Mouse (Mus musculus): ENCODE results near the gene Mtmr4. TPM values are rescaled to one million over a fixed set of nuclear protein-coding genes. Genes with fewer than 3 reads are reported as not detected.
A peak's percentile ranks its signal among the peaks of the same experiment; 100 is the strongest.

Mtmr4 gene
- polyA plus RNA-seq, 1 experiment from 2014 or later, result 25.7 TPM

DNA sequence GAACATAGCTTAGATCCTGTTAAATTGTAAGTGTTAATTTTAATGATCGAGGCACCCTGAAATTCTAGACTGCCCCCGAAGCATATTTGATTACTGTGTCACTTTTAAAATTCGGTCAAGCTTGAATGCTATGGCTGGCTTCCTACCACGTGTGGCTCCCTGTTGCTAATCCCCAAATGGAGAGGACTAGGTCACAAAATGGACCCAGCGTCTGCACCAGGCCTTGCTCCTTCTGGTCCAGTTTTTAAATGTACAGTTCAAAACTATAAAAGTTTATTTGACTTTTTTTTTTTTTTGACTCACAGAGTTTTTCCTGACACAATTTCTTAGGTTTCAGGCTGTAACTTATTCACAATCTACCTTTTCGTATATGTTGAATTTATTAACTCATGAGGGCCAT, 73.3 kb downstream of the Mtmr4 start:
- H3K9me3 ChIP-seq (replicated peaks), result no peaks in the 10 kb centered on the region
- no peak overlapping the region for H3K27ac ChIP-seq (replicated peaks)
- H3K9ac ChIP-seq, result no peak overlapping the region
- H3K4me3 ChIP-seq (replicated peaks), result peak overlapping the region; percentile 21
- WGBS, result 56% methylated on average over 6 of the region's 6 CpGs
- H3K27me3 ChIP-seq, result no peaks in the 10 kb centered on the region; the same call in 1 of the 2 replicates
- no peaks in the 10 kb centered on the region for H3K4me1 ChIP-seq
- peak overlapping the region; percentile 13; the same call in 1 of the 2 replicates for H3K4me2 ChIP-seq (replicated peaks)
- ATAC-seq (ENCODE audit: insufficient number of reproducible peaks, low FRiP score, low TSS enrichment, low read depth), result no peak
- H3K36me3 ChIP-seq, result no peaks in the 10 kb centered on the region

DNA sequence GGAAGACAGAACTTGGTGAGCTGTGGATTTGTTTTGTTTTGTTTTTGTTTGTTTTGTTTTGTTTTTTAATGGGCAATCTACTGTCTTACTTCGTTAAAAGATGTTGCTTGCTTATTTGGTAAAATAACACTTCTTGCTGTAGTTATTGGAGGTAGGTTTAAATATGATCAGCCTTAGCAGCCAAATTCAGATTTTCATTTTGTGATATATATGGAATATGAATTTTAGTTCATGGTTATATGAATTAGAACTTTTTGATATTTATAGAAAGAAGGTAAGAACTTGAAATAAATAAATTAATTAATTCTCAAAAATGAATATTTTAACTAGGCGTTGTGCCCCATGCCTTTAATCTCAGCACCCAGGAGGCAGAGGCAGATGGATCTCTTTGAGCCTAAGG, 73.7 kb downstream of the Mtmr4 start:
- Histone ChIP-seq H3K27me3 (no peaks in the 10 kb centered on the region; the same call in 1 of the 2 replicates), H3K9ac (no peak overlapping the region)

More for the DNA sequence above, 73.7 kb downstream of the Mtmr4 start:
- peak overlapping the region; percentile 21 for H3K4me3 ChIP-seq (replicated peaks)
- H3K27ac ChIP-seq (replicated peaks), result no peak overlapping the region
- H3K36me3 ChIP-seq, result no peaks in the 10 kb centered on the region
- no peaks in the 10 kb centered on the region for H3K9me3 ChIP-seq (replicated peaks)
- WGBS, result 63% methylated on average over 2 of the region's 2 CpGs
- no peak for ATAC-seq (ENCODE audit: insufficient number of reproducible peaks, low FRiP score, low TSS enrichment, low read depth)
- H3K4me2 ChIP-seq (replicated peaks), result peak overlapping the region; percentile 13
- no peaks in the 10 kb centered on the region for H3K4me1 ChIP-seq

Other genes with a start within 250 kb of the Mtmr4 start
- gene Ppm1e, start 233.1 kb upstream of the Mtmr4 start, polyA plus RNA-seq (2015; fragmentation: Nextera tagmentation; extraction: Ambion mirVana), result 3.9 and 4.7 TPM in 2 replicates
- 6.4 and 7.3 TPM in 2 replicates for gene Rad51c, start 187.2 kb upstream of the Mtmr4 start, polyA plus RNA-seq (2015; fragmentation: Nextera tagmentation; extraction: Ambion mirVana)
- 1.7 and 2.0 TPM in 2 replicates for gene Tex14, start 187.1 kb upstream of the Mtmr4 start, polyA plus RNA-seq (2015; fragmentation: Nextera tagmentation; extraction: Ambion mirVana)
- not detected in 2 replicates for gene Gm11492, start 25.5 kb upstream of the Mtmr4 start, polyA plus RNA-seq (2015; fragmentation: Nextera tagmentation; extraction: Ambion mirVana)
- 33.0 and 37.9 TPM in 2 replicates for gene Sept4, start 23.3 kb upstream of the Mtmr4 start, polyA plus RNA-seq (2015; fragmentation: Nextera tagmentation; extraction: Ambion mirVana)
- 0.25 and 0.35 TPM in 2 replicates for gene Hsf5, start 25.0 kb downstream of the Mtmr4 start, polyA plus RNA-seq (2015; fragmentation: Nextera tagmentation; extraction: Ambion mirVana)
- gene Rnf43, start 70.6 kb downstream of the Mtmr4 start, polyA plus RNA-seq (2015; fragmentation: Nextera tagmentation; extraction: Ambion mirVana), result 8.7 and 9.2 TPM in 2 replicates
- gene Supt4a, start 145.4 kb downstream of the Mtmr4 start, polyA plus RNA-seq (2015; fragmentation: Nextera tagmentation; extraction: Ambion mirVana), result 158 and 165 TPM in 2 replicates
- 4.0 and 5.9 TPM in 2 replicates for gene Tspoap1, start 168.4 kb downstream of the Mtmr4 start, polyA plus RNA-seq (2015; fragmentation: Nextera tagmentation; extraction: Ambion mirVana)
- 0.85 and 1.1 TPM in 2 replicates for gene Mpo, start 201.4 kb downstream of the Mtmr4 start, polyA plus RNA-seq (2015; fragmentation: Nextera tagmentation; extraction: Ambion mirVana)
- 0.21 and 0.29 TPM in 2 replicates for gene Lpo, start 236.1 kb downstream of the Mtmr4 start, polyA plus RNA-seq (2015; fragmentation: Nextera tagmentation; extraction: Ambion mirVana)

Data from embryonic facial prominence, embryonic 15.5 days (tissue).